Mouse (Mus musculus) testis, adult 2 months (tissue): ENCODE results near the gene Cdh15. TPM values are rescaled to one million over a fixed set of nuclear protein-coding genes. Genes with fewer than 3 reads are reported as not detected.

Source experiments
- H3K27ac ChIP-seq: fragments of 200-500 bp; 2 replicates; pipeline ENCODE4 v1.5.1; 2012; ENCODE audit warnings: low read depth, low read length; ENCODE audit not compliant: control insufficient read depth, insufficient read depth
- H3K27me3 ChIP-seq: fragments of 200-500 bp; 2 replicates; pipeline ENCODE4 v1.6.1; 2012; ENCODE audit warnings: mild to moderate bottlenecking, low read length, moderate library complexity; ENCODE audit not compliant: control insufficient read depth, insufficient read depth
- H3K36me3 ChIP-seq: fragments of 200-500 bp; 2 replicates; pipeline ENCODE4 v1.6.1; 2012; ENCODE audit warnings: mild to moderate bottlenecking, low read length; ENCODE audit not compliant: control insufficient read depth, insufficient read depth
- H3K4me1 ChIP-seq: fragments of 200-500 bp; 2 replicates; pipeline ENCODE4 v1.6.1; 2012; ENCODE audit warnings: low read length; ENCODE audit not compliant: control insufficient read depth, insufficient read depth
- H3K4me3 ChIP-seq: fragments of 200-500 bp; 2 replicates; pipeline ENCODE4 v1.5.1; 2012; ENCODE audit warnings: low read depth, mild to moderate bottlenecking, low read length, moderate library complexity, mixed read lengths; ENCODE audit not compliant: control insufficient read depth
- CTCF ChIP-seq: fragments of 200-500 bp; IDR thresholded peaks from 2 replicates; pipeline ENCODE4 v1.5.1; 2012; ENCODE audit warnings: low read depth, mild to moderate bottlenecking, inconsistent platforms, low read length, moderate library complexity; ENCODE audit not compliant: control insufficient read depth, insufficient read depth, insufficient replicate concordance
- POLR2A ChIP-seq: fragments of 200-500 bp; IDR thresholded peaks from 2 replicates; pipeline ENCODE4 v1.6.1; 2012; ENCODE audit warnings: low read depth, mild to moderate bottlenecking, inconsistent platforms, low read length, moderate library complexity; ENCODE audit not compliant: control insufficient read depth
- polyA plus RNA-seq: library from polyadenylated mRNA; depleted of rRNA; stranded (reverse); fragments of >200 nt; gene quantifications from 2 replicates; pipeline ENCODE4 v1.2.3, GENCODE M21; 2012

The Cdh15 gene
- polyA plus RNA-seq, 1 experiment = 0.12 TPM

- Histone ChIP-seq H3K4me1 (no peaks in the 10 kb centered on the region; the same call in 1 of the 2 replicates), H3K27me3 (no peaks in the 10 kb centered on the region), H3K27ac (no peak overlapping the region), H3K36me3 (no peaks in the 10 kb centered on the region), H3K4me3 (no peak overlapping the region)
- TF ChIP-seq CTCF (no peak), POLR2A (no peak)
Observed at GRCm38 (mm10) chr8:122824986-122825385, 22.8 kb upstream of the Cdh15 start.

- H3K27ac ChIP-seq = no peak overlapping the region
Observed at GRCm38 (mm10) chr8:122825408-122825807, 22.4 kb upstream of the Cdh15 start.

GRCm38 (mm10) chr8:122829396-122829795, 18.4 kb upstream of the Cdh15 start:
- Histone ChIP-seq H3K27me3 (no peaks in the 10 kb centered on the region), H3K4me1 (no peaks in the 10 kb centered on the region; the same call in 1 of the 2 replicates), H3K36me3 (no peaks in the 10 kb centered on the region), H3K27ac (no peak overlapping the region), H3K4me3 (no peak overlapping the region)
- TF ChIP-seq CTCF (no peak), POLR2A (no peak)

More at GRCm38 (mm10) chr8:122825408-122825807, 22.4 kb upstream of the Cdh15 start:
- no peak overlapping the region for H3K4me3 ChIP-seq
- TF ChIP-seq CTCF = no peak
- TF ChIP-seq POLR2A = no peak
- H3K4me1 ChIP-seq = no peaks in the 10 kb centered on the region; the same call in 1 of the 2 replicates
- H3K27me3 ChIP-seq = no peaks in the 10 kb centered on the region
- H3K36me3 ChIP-seq = no peaks in the 10 kb centered on the region

- Histone ChIP-seq H3K4me3 (no peak overlapping the region), H3K36me3 (no peaks in the 10 kb centered on the region), H3K4me1 (no peaks in the 10 kb centered on the region; the same call in 1 of the 2 replicates), H3K27ac (no peak overlapping the region), H3K27me3 (no peaks in the 10 kb centered on the region)
- TF ChIP-seq CTCF = peak; percentile 93; the same call in 1 of the 2 replicates
- no peak for TF ChIP-seq POLR2A
Observed at GRCm38 (mm10) chr8:122830349-122831061, 17.3 kb upstream of the Cdh15 start.

- no peaks in the 10 kb centered on the region for H3K4me1 ChIP-seq
- no peaks in the 10 kb centered on the region for H3K36me3 ChIP-seq
- no peaks in the 10 kb centered on the region for H3K27me3 ChIP-seq
- H3K27ac ChIP-seq = no peak overlapping the region
- no peak for TF ChIP-seq POLR2A
- no peak for TF ChIP-seq CTCF
- no peak overlapping the region for H3K4me3 ChIP-seq
Observed at GRCm38 (mm10) chr8:122834416-122834815, 13.3 kb upstream of the Cdh15 start.

- H3K36me3 ChIP-seq = no peaks in the 10 kb centered on the region
- H3K27me3 ChIP-seq = no peaks in the 10 kb centered on the region
- H3K4me3 ChIP-seq = no peak overlapping the region
- H3K4me1 ChIP-seq = no peaks in the 10 kb centered on the region
- TF ChIP-seq POLR2A (no peak), CTCF (peak; percentile 78; the same call in 1 of the 2 replicates)
- H3K27ac ChIP-seq = no peak overlapping the region
Observed at GRCm38 (mm10) chr8:122834971-122835370, 12.8 kb upstream of the Cdh15 start.

- Histone ChIP-seq H3K36me3 (no peaks in the 10 kb centered on the region), H3K27ac (no peak overlapping the region), H3K4me1 (no peaks in the 10 kb centered on the region), H3K4me3 (no peak overlapping the region), H3K27me3 (no peaks in the 10 kb centered on the region)
- TF ChIP-seq POLR2A = no peak
- no peak for TF ChIP-seq CTCF
Observed at GRCm38 (mm10) chr8:122836199-122836598, 11.6 kb upstream of the Cdh15 start.
